Mouse (Mus musculus): Measurements from ENCODE around the gene Ldlr. TPM values are rescaled to one million over a fixed set of nuclear protein-coding genes. Genes with fewer than 3 reads are reported as not detected.

The Ldlr gene
- total and polyA plus RNA-seq, 2 experiments from 2014 or later, result 11.1 to 19.1 TPM

- Histone ChIP-seq H3K9ac (no peak overlapping the region), H3K27me3 (ENCODE audit: insufficient read depth, low read length) (no peaks in the 10 kb centered on the region), H3K36me3 (ENCODE audit: insufficient read depth) (peaks cover 11% of the 10 kb centered on the region), H3K27ac (ENCODE audit: low read depth, low read length) (no peak overlapping the region), H3K4me3 (ENCODE audit: low read depth, low read length) (no peak overlapping the region), H3K9me3 (ENCODE audit: low read length) (no peaks in the 10 kb centered on the region), H3K4me2 (ENCODE audit: low read depth) (no peak overlapping the region), H3K4me1 (ENCODE audit: insufficient read depth) (no peaks in the 10 kb centered on the region)
- DNase-seq (peak; percentile 18), ATAC-seq (peak; percentile 32)
- TF ChIP-seq CTCF (IDR thresholded peaks at IDR 0.05; ENCODE audit: low read depth), result peak; percentile 16; the same call in 1 of the 2 replicates
- 74% methylated on average over 2 of the region's 2 CpGs for WGBS
Observed at GRCm38 (mm10) chr9:21754003-21754402, 30.7 kb downstream of the Ldlr start.

- ATAC-seq (no peak), DNase-seq (no peak)
- H3K36me3 ChIP-seq (ENCODE audit: insufficient read depth), result peaks cover 5% of the 10 kb centered on the region; the same call in 1 of the 2 replicates
- no peak for TF ChIP-seq CTCF (IDR thresholded peaks at IDR 0.05; ENCODE audit: low read depth)
- no peak overlapping the region for H3K4me2 ChIP-seq (ENCODE audit: low read depth)
- no peak overlapping the region for H3K9ac ChIP-seq
- H3K27ac ChIP-seq (ENCODE audit: low read depth, low read length), result no peak overlapping the region
- 80% methylated on average over 13 of the region's 13 CpGs for WGBS
- no peaks in the 10 kb centered on the region for H3K9me3 ChIP-seq (ENCODE audit: low read length)
- 0 out of 2 replicates have a peak, but pooled peaks cover 3% of the 10 kb centered on the region for H3K4me1 ChIP-seq (ENCODE audit: insufficient read depth)
- H3K27me3 ChIP-seq (ENCODE audit: insufficient read depth, low read length), result no peaks in the 10 kb centered on the region
- no peak overlapping the region for H3K4me3 ChIP-seq (ENCODE audit: low read depth, low read length)
Observed at GRCm38 (mm10) chr9:21754516-21755321, 31.4 kb downstream of the Ldlr start.

GRCm38 (mm10) chr9:21758576-21759529 lies 35.6 kb downstream of the Ldlr start:
- Histone ChIP-seq H3K27ac (ENCODE audit: low read depth, low read length) (no peak overlapping the region), H3K4me1 (ENCODE audit: insufficient read depth) (0 out of 2 replicates have a peak, but pooled peaks cover 3% of the 10 kb centered on the region), H3K36me3 (ENCODE audit: insufficient read depth) (no peaks in the 10 kb centered on the region), H3K27me3 (ENCODE audit: insufficient read depth, low read length) (no peaks in the 10 kb centered on the region), H3K9ac (no peak overlapping the region), H3K9me3 (ENCODE audit: low read length) (no peaks in the 10 kb centered on the region), H3K4me3 (ENCODE audit: low read depth, low read length) (no peak overlapping the region), H3K4me2 (ENCODE audit: low read depth) (no peak overlapping the region; the same call in 1 of the 2 replicates)
- ATAC-seq (no peak), DNase-seq (no peak)
- no peak for TF ChIP-seq CTCF (IDR thresholded peaks at IDR 0.05; ENCODE audit: low read depth)
- WGBS, result 50% methylated on average over 14 of the region's 14 CpGs

- 0 out of 2 replicates have a peak, but pooled peaks cover 3% of the 10 kb centered on the region for H3K4me1 ChIP-seq (ENCODE audit: insufficient read depth)
- H3K4me3 ChIP-seq (ENCODE audit: low read depth, low read length), result peak overlapping the region; percentile 76
- no peaks in the 10 kb centered on the region for H3K36me3 ChIP-seq (ENCODE audit: insufficient read depth)
- no peaks in the 10 kb centered on the region for H3K27me3 ChIP-seq (ENCODE audit: insufficient read depth, low read length)
- no peak for TF ChIP-seq CTCF (IDR thresholded peaks at IDR 0.05; ENCODE audit: low read depth)
- H3K9me3 ChIP-seq (ENCODE audit: low read length), result no peaks in the 10 kb centered on the region
- DNase-seq, result no peak
- peak overlapping the region; percentile 90 for H3K4me2 ChIP-seq (ENCODE audit: low read depth)
- H3K9ac ChIP-seq, result peak overlapping the region; percentile 40; the same call in 1 of the 2 replicates
- no peak overlapping the region for H3K27ac ChIP-seq (ENCODE audit: low read depth, low read length)
- WGBS, result under 1% methylated on average over 20 of the region's 20 CpGs
- ATAC-seq, result no peak
Observed at GRCm38 (mm10) chr9:21759718-21760117, 36.4 kb downstream of the Ldlr start.

GRCm38 (mm10) chr9:21760155-21761088 lies 37.1 kb downstream of the Ldlr start, which contains the start of gene Spc24:
Gene Spc24 (minus strand): TSS chr9:21760303.
- Histone ChIP-seq H3K4me1 (ENCODE audit: insufficient read depth) (0 out of 2 replicates have a peak, but pooled peaks cover 3% of the 10 kb centered on the region), H3K9ac (peak within 1 kb of the TSS; percentile 40; the same call in 1 of the 2 replicates), H3K9me3 (ENCODE audit: low read length) (no peaks in the 10 kb centered on the region), H3K36me3 (ENCODE audit: insufficient read depth) (no peaks in the 10 kb centered on the region), H3K4me2 (ENCODE audit: low read depth) (peak within 1 kb of the TSS; percentile 90), H3K4me3 (ENCODE audit: low read depth, low read length) (peak within 1 kb of the TSS; percentile 76), H3K27me3 (ENCODE audit: insufficient read depth, low read length) (no peaks in the 10 kb centered on the region), H3K27ac (ENCODE audit: low read depth, low read length) (peak within 1 kb of the TSS; percentile 82)
- TF ChIP-seq CTCF (IDR thresholded peaks at IDR 0.05; ENCODE audit: low read depth), result peak; percentile 71
- ATAC-seq (peak; percentile 98), DNase-seq (peak; percentile 97)
- WGBS, result under 1% methylated on average over 52 of the region's 54 CpGs

- H3K4me1 ChIP-seq (ENCODE audit: insufficient read depth), result 0 out of 2 replicates have a peak, but pooled peaks cover 3% of the 10 kb centered on the region
- TF ChIP-seq CTCF (IDR thresholded peaks at IDR 0.05; ENCODE audit: low read depth), result no peak
- no peak overlapping the region for H3K4me3 ChIP-seq (ENCODE audit: low read depth, low read length)
- no peak for DNase-seq
- no peaks in the 10 kb centered on the region for H3K27me3 ChIP-seq (ENCODE audit: insufficient read depth, low read length)
- H3K9me3 ChIP-seq (ENCODE audit: low read length), result no peaks in the 10 kb centered on the region
- H3K27ac ChIP-seq (ENCODE audit: low read depth, low read length), result no peak overlapping the region
- ATAC-seq, result no peak
- H3K4me2 ChIP-seq (ENCODE audit: low read depth), result no peak overlapping the region
- H3K9ac ChIP-seq, result no peak overlapping the region
- no peaks in the 10 kb centered on the region for H3K36me3 ChIP-seq (ENCODE audit: insufficient read depth)
Observed at GRCm38 (mm10) chr9:21762135-21762534, 38.9 kb downstream of the Ldlr start.
